Mouse (Mus musculus) lung, adult 2 months (tissue): ENCODE measurements around the gene Otog.

Experiments used
- CTCF ChIP-seq: fragments of 200-500 bp; IDR thresholded peaks from 2 replicates; pipeline ENCODE4 v1.5.1; 2011; ENCODE audit warnings: mild to moderate bottlenecking, low read length, control low read depth; ENCODE audit not compliant: insufficient read depth
- POLR2A ChIP-seq: fragments of 200-500 bp; IDR thresholded peaks from 2 replicates; pipeline ENCODE4 v1.6.1; 2011; ENCODE audit warnings: low read depth, mild to moderate bottlenecking, control low read depth, low read length, borderline replicate concordance; ENCODE audit errors: extremely low read depth

GRCm38 (mm10) chr7:46313486-46313885, 72.7 kb downstream of the Otog start:
- TF ChIP-seq POLR2A (no peak), CTCF (no peak)
